Mouse (Mus musculus): ENCODE data around the gene Itpkb.

Itpkb gene

DNA sequence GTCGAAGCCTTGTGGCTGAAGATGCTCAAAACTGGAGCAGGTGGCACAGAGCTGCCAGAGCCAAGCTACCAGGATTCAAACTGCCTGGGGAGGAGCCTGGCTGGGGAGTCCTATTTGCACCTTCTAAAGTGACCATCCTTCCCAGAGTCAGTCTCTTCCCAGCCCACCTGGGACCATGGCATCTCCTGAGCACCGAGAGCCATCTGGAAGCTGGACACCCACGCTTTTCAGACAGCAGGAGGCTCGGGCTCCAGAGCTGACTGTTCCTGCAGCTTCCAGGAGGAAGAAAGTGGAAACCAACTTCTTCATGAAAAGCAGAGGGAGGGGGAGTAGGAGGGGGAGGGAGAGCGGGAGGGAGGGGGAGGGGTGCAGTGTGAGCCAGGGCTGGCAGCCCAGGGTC, 135.3 kb downstream of the Itpkb start:
- no peak for DNase-seq (ENCODE audit: low spot score)

DNA sequence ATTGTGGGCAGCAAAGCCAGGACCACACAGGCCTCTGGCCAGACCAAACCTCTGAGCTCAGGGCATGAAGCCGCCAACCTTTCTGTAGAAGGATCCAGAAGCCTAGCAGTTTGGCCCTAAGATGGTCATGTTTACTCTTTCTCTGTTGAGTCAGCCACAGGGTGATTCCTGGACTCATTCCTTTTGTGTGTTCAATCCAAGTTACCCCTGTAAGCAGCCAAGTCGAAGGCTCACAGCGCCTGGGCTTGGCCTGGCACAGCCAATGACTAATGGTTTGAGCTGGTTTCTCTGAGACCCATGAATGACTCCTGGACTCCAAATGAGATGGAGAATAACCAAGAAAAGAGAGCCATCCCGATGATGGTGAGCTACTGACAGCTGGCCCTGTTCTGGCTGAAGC, 137.7 kb downstream of the Itpkb start:
- no peak for DNase-seq (ENCODE audit: low spot score)

DNA sequence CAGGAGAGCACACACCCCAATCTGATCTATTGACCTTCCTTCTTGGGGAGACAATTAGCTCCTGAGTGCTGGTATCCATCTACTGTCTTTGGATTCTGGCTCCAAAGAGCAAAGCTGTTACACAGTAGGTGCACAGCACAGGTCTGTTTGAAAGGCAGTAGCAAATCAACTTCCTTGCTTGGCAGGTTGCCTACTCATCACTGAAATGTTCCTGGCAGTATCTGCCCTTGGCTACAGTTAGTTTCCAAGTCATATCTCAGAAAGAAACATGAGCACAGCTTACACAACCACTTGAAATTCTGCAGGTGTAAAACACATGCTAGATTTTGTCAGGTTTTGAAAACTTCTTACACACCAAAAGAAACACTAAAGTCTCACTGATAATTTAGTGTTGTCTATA, 143.3 kb downstream of the Itpkb start:
- DNase-seq (ENCODE audit: low spot score) = no peak
